Mouse (Mus musculus): ENCODE measurements at regions not wholly inside any gene's neighbourhood (a gene's known extent, or its start where the extent isn't known, plus 50 kb on each side); places are given as distances from the start of the nearest gene placed in this dataset.

DNA sequence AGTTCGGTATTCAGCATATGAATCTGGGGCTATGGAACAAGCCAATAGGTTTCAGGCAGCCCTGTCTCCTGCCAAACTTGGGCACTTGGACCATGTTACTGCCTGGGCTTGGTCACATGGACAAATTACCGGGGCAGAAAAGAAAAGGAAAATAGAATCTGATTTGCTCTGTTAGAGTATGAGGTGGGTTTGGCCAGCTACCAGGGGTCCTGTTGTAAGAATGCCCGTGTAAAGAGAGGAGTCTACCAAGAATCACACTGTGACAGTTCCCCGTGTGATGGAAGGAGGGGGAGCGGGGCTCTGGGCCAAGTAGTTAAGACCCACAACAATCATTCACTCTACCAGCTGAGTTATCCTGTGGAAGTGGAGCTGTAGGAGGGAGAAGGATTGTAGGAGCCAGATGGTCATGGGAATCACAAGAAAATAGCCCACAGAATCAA, 266.2 kb downstream of the Pik3r1 start:
- DNase-seq = peak; percentile 45

DNA sequence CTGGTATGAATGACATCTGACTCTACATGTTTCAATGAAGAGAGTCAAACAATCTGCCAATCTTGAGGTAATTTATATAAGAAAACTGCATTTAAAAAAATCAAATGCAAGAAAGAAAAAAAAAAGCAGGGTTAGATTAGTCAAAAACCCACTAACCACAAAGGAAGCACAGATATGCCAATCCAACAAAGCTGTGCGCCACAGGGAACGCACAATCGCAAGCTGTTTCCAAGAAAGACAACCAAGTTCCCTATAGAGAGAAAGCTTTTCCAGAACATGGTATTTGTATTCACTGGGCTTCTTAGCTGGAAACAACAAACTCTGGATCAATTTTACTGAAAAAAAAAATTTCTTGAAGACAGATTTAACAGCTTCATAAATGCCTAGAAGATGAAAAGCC, 267.0 kb downstream of the Pik3r1 start:
- DNase-seq = no peak

DNA sequence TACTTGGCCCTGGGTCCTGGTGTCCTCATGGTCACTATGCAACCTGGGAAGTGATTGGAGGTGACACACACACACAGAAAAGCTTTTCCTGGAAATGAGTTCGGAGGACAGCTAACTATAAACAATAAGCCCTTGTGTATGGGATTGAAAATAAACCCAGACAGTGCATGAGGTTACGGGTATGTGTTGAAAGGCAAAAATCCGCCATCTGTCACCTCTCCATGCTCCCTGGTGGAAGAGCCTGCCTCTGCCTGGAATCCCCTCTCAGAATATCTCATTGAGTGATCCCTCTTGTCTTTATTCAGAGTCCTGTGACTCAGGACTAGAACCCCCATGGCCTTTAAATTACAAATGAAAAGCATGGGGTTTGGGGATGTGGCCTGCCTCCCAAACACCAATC, 276.2 kb downstream of the Pik3r1 start:
- DNase-seq = no peak

DNA sequence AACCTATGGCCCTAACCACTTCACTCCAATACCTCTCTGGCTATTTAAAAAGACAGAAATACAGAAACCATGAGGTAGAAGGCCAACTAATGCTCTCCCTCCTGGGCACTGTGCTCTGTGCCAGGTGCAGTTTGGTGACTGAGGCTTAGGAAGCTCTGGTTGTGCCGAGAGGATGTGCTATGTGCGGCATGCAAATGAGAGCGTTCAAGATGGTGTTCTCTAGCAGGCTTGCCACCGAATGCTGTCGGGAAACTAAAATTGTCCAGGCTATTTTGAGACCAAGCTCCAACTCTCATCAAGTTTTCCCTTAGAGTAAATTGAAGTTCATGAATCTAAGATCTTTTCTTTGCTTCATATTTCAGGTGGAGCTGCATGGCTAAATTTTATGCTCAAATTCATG, 277.1 kb downstream of the Pik3r1 start:
- DNase-seq = no peak

DNA sequence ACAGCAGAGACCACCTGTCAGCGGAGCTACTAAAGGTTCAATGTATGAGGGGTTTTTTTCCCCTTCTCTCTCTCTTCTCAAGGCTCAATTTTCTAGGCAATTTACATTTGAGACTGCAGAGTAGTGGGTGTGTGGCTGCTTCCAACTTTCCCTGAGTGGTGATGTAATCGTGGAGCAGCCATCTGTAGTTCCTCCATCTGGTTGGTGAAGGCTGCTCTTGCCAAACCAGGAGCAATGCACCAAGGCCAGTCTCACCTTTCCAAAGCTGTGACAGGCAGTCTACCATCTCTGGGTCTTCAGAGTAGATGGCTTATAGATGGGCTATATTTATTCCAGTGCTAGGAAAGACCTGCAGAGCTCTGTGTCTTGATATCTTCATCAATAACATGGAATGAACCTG, 280.4 kb downstream of the Pik3r1 start:
- DNase-seq = peak; percentile 95

DNA sequence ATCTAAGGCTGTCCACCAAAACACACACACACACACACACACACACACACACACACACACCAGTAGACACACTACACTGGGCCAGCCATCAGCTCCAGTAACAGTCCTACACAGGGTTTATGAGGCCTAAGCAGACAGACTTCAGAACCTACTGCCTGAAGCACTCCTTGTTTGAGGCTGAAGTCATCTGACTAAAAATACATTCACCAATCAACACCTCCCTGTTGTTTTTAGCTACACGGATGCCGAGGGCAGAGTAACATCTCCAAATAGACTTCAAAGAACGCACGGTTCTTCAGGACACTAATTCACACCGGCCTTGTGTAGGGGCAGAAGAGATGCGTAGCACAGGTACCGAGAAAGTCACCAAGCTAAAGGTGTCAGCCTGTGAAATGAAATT, 282.2 kb downstream of the Pik3r1 start:
- no peak for DNase-seq

DNA sequence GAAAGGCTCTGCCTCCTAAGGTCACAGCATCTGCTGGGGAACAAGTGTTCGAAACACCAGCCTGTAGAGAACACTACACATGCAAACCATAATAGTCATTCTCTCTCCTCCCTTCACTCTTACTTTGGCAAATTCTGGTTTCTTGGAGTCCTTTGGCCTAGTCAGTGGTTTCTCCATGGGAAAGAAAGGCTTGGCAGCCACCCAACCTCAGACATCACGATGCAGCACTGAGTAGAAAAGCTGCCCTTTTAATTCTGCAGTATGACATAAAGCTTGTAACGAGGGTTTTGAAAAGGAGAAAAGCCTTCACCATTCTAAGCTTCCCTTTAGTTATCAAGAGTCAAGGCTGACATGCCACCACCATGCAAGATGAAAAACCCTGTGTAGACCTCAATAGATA, 284.2 kb downstream of the Pik3r1 start:
- DNase-seq = peak; percentile 63

DNA sequence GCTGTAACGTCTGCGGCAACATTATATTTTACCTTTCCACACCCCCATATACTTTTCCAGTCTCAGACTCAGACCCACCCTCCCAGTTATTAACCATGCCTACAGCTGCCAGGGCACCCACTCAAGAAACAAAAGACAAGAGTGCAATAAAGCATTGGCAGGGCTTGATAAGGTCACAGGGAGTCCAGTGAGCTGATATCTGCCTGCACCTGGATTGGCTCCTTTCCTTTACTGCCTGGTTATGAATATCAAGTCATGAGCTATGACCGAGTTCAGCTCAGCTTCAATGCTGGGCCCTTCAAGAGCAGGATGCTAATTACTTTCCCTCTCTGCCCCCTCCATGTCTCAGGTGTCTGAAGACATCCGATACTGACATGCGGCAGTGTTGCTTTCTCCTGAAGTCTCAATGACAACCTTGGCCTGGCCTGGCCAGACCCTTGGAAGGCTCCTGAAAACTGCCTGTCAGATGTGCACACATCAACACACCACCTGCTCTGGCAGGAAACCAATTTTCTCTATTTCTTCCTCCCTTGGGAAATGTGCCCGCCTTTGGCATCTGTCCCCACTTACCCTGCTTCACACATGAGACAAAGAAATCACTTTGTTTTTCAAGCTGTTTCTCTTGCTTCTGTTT, 286.3 kb downstream of the Pik3r1 start:
- peak; percentile 57 for DNase-seq

DNA sequence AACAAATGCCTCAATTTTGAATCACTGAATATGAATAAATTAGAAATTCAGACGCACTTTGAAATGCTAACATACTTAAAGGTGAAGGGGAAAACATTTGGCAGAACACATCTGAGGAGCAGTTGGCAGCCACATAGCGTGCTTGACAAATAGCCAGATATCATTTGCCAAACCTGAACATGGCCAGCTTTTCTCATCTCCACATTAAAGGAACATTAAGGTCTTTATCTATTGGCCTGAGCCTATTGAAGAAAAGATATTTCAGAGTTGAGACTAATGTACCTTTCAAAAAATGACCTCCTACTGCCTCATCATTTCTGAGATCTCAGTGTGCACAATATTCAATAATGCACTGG, 288.7 kb downstream of the Pik3r1 start:
- DNase-seq = peak; percentile 88

DNA sequence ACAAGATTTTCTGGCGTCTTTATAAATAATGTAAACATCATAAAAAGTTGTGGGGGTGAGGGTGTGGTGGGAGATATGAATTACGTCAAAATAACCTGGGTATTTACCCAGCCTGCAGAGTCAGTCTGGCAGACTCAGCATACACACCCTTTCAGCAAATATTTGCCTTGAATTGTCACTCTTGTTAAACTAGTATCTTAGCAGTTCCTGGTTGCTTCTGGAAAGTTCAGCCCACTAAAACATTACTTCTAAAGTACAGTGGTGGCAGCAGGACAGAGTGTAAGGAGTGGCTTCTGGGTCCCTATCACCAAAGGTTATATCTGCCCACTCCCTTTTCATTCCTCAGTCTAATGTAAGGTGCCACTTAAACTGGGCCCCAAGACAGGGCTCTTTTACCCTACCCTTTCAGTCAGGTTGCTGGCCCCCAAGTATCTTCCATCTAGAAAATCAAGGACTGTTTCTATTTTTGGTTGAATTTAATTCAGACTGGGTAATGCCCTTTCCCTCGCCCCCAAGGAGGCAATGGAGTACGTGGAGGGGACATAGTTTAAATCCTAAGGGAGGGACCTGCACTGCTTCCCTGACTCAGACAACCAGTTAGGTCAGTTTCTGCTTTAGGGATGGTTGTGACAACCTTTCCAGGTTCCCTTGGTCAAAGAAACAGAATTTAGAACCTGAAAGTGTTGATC, 289.3 kb downstream of the Pik3r1 start:
- DNase-seq = no peak

DNA sequence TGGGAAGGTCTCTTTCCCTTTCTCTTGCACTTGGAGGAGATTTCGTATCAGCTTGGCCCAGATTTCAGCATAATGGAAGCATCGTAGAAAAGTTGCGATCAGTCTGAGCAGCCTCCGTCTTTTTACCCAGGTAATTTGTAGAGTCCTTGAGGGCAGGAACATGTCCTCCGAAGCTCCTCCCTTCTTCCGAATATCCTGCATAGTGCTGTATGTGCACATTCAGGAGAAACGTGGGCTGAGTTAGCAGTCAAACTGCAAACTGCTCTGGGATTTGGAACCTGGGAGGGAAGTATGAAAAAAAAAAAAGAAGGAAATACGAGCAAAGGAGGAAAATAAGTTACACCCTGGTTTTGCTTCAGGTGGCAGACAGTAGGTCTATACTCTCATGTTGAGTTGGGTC, 294.7 kb downstream of the Pik3r1 start:
- DNase-seq = no peak

DNA sequence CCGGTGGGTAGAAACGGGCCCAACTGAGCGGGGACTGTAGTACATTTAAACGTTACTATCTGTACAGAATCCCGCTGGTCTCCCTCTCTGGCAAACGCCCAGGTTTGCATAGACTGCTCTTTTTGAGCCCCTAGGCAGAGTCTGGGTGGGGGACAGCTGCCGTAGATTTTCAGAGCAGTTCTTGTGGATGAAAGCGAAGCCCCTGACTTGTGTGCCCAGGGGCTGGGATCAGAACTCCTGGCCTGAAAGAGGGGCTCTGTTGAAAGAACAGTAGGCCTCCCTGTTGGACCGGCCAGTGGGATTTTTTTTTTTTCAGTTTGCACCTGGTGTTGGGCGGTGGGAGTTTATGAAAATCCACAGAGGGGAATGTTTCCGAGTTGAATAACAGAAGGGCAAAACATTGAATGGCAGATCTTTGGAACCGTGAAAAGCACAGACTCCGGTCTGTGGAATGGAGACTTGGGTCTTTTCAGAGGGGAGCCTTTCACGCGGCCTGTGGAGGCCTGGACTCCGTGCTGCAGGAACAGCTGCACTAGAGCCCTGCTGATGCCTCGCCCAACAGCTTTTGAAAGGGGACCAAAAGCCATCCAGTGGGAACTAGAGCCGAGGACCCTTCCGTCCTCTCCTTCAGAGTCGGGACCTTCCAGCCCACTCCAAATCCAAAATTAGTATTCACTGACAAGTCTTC, 297.3 kb downstream of the Pik3r1 start:
- DNase-seq = no peak

DNA sequence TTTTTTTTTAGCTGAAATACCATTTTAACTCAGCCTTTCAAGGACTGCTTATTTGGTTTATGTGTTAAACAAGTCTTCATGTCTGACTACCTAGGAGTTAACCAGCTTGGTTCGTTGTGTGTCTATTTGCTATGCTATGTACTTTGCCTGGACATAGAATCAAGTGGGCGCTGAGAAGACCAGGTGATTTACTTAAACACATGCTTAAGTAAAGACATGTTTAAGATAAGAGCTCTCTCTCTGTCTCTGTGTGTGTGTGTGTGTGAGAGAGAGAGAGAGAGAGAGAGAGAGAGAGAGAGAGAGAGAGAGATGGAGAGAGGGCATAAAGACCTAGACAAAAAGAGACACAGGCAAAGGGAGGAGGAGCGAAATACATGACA, 302.3 kb downstream of the Pik3r1 start:
- DNase-seq = no peak

DNA sequence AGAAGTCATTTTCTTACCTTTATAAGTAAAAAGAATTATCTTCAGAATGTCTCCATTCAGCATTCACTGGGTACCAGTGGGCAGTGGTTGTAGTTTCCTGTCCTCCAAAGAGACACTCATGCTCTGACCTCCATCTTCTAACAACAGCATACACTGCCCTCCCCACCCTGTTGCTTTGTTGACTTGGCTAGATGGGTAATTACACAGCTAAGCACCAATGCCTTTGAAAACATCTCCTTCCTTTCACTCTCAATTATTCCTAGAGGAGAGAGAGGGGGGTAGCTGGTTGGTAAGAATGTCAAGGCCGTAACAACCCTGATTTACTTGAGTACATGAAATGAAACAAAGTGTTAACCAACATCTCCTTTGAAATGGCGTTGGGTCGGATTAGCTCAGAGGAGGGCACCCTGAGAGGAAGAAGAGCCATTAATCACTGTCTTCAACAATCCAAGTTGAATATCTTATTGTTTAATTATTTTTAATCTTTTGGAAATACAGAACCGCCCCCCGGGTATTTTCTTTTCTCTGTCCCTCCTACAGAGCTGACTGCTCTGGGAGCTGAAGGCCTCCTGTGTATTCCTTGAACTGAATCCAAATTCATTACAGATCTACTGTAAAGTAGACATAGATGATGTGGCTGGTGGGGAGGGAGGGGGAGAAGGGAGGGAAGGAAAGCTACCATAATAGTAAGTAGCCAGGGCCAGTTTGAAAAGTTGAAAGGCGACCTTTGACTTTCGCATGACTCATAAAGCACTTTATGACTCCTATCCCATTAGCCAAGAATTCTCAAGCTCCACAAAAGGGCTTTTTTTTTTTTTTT, 302.9 kb downstream of the Pik3r1 start:
- DNase-seq = no peak

DNA sequence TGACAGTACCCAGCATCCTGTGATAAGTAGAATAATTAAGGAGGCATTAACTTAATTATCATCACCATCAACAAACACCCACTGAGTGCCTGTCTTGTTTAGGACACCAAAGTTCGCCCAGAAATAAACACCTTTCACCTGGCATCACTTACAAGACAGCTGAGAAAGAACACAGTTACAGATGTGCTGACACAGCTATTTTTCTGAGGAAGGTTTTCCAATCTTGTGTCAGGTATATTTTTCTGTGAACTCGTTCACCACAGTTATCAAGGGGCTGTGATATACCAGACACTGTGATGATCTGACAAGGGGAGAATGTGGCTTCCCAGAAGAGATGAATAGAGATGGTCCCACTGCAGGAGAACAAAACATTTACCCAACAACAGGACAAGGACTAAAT, 311.1 kb downstream of the Pik3r1 start:
- DNase-seq = no peak

DNA sequence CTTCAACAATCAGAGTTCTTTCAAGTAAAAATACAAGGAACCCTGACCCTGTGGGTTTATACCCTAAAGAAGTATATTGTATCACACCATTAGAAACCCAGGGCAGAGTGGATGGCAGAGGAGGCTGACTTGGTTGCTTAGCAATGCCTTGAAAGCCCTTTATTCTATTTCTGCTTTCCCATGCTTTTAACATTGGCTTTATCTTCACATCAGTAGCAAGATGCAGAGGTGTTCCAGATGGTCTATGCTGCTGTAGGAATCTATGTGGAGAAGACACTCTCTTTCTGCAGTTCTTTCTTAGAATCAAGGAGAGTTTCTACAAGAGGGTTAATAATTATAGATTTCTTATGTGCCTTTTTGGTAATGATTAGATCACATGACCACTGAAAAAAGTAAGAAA, 313.7 kb downstream of the Pik3r1 start:
- no peak for DNase-seq

DNA sequence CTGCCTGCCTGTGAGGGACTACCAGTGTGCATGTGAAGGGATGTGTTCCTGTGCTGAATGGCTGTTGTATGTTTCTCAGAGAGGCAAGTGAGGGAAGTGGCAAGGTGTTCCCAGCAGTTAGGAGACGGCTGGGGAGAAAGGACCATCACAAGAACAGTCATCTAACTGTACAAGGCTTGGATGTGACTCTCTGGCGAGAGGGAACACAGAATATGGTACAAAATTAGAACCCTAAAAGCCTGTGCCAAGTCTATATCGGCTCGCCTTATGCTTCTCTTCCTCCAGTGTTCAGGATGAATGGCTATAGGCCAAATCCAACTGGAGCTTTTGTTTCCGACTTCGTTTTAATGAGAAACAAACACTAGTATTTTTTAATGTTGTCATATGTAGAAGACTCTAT, 317.5 kb downstream of the Pik3r1 start:
- DNase-seq = peak; percentile 85

DNA sequence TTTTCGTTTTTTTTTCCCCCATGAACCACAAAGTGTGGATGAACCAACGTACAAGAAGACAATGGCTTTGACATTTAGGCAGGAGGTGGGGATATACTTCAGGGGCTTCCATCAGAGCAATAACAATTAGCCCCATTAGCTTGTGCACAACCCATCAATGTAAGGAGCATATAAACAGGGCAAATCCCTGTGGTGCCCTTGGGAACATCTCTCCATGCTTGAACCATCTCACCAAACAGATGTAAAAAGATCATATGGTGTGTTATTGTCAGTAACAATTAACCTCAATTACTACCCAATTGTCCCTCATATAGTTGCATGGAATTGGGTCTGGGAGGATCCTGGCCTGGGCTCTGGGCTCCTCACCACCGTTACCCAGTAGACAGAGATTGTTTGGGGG, 328.5 kb downstream of the Pik3r1 start:
- DNase-seq = no peak

DNA sequence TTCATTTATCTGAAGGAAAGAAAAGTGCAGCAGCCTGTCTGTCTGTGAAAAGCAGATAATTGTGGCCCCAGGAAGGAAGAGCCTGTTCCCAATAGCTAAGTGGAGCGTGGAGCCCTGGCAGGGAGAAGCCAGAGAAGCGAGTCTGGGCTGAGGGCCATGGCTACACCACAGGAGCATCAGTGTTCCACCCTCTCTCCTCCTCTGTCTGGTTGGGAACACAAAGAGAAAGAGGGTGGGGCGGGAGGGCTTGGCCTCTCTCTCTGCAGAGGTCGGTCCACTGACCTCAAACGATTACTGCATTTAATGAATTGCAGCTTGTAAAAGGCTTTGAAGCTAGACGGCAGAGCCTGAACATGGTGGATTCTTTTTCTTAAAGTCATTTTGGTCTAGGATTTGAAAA, 329.0 kb downstream of the Pik3r1 start:
- peak; percentile 93 for DNase-seq

DNA sequence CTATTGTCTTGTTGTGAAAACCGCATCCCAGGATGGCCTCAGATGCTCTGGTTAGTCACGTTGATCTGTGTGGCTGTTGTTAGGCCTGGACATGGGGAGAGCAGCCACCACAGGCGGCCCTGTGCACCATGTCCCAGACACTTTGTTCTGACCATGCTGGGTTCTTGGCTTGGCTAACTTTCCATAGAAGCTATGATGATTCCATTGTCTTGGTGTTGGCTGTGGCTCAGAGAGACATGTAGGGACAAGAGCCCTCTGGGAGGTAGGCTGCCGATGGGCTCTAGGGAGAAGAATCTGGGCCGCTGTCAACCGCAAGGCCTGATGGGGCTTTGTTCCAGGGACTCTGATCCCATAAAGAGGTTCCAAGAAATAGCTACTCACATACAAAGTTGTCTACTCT, 334.9 kb downstream of the Pik3r1 start:
- no peak for DNase-seq

DNA sequence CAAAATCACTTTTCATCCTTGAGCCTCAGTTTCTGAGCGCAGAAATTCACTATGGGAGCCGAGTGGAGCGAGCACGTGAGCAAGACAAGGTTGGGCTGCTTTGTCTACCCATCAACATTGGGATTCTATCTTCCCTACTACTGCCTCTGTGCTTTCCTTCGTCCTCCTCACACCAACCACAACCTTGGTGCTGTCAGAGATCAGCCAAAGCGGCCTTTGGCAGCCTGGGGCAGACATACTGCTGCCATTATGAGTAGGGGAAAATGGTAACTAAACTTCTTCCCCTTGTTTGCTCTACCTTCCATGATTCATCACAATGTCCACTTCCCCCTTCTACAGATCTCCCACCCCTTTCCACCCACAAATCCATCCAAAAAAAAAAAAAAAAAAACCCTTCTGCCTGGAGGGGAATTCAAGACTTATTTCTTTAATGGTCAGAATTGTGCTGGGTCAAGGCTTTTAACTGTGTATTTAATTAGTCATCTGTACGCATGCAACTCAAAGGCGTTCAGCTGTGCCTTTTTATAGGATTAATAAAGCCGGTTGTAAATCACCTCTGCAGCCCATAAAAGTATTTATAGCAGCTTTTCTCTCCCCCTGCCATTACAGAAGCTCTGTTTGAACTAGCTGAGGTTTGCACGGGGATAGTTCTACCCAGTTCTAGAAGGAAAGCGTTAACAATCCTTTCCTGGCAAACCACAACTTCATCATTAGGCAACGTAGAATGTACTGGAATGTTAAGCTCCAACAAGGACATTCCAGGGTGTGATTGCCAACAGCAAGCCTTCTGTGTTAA, 340.4 kb downstream of the Pik3r1 start:
- DNase-seq = no peak

DNA sequence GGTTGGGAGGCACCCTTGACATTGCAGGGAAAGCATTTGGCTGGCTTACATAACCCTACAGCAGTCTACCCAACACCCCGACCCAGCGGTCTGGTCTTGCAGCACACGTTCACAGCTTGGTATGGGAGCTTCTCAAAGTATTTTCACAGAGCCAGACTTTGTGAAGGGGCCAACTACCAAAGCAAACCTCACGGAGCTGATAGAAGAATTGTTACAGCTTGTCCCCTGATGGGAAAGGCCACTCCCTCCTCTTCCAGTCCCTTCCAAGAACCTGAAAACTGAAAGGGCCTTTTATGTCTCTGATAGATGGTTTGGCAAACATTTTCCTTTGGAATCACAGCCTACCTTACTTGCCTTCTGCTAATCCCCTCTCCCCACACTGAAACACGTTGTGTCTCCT, 341.6 kb downstream of the Pik3r1 start:
- DNase-seq = no peak

DNA sequence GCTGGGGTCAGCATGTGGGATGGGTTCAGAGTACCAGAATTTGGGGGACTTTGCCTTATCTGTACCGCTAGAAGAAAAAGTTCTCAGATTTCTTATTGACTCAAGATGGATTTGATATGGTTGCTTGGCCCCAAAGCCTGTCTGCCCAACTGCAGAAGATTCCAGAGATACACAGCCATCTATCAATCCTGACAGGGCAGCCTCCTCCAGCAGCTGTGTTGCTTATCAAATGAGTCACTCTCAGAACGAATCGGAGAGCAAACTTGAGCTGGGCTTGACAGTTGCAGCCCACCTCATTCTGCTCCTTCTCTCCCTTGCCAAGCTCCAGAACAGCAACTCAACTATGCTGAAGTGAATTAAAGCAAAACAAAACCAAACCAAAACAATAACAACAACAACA, 345.9 kb downstream of the Pik3r1 start:
- DNase-seq = no peak
